Mouse (Mus musculus) left cerebral cortex, adult 18-20 months (tissue): Measurements from ENCODE around the gene Slc27a1. TPM values are rescaled to one million over a fixed set of nuclear protein-coding genes. Genes with fewer than 3 reads are reported as not detected.

Experiments
- DNase-seq, 2 experiments: peaks; one replicate each; pipeline ENCODE4 v3.0.0; 2021 to 2022; ENCODE audit warnings: low spot score in 2 of 2, mixed read lengths in 1 of 2
- total RNA-seq, 2 experiments: library from RNA; stranded (reverse); gene quantifications; 2 replicates each; pipeline ENCODE4 v1.2.3; 2021

Gene Slc27a1
- total RNA-seq, 2 experiments from 2014 or later = 86.2 to 100 TPM

GRCm38 (mm10) chr8:71554001-71554400, 14.7 kb upstream of the Slc27a1 start:
- no peak for DNase-seq

- no peak for DNase-seq
Observed at GRCm38 (mm10) chr8:71554644-71555043, 14.0 kb upstream of the Slc27a1 start.

GRCm38 (mm10) chr8:71558071-71558957, 10.4 kb upstream of the Slc27a1 start, which contains the start of gene Tmem221:
Tmem221 (minus strand) TSS chr8:71558871.
- DNase-seq = no peak

- no peak for DNase-seq
Observed at GRCm38 (mm10) chr8:71558958-71559690, 9.6 kb upstream of the Slc27a1 start.

- no peak for DNase-seq
Observed at GRCm38 (mm10) chr8:71560071-71560470, 8.6 kb upstream of the Slc27a1 start.

- no peak for DNase-seq
Observed at GRCm38 (mm10) chr8:71560765-71561164, 7.9 kb upstream of the Slc27a1 start.

- peak; percentile 51 to 61 for DNase-seq
Observed at GRCm38 (mm10) chr8:71561401-71561800, 7.3 kb upstream of the Slc27a1 start.

- peak; percentile 75 to 80 for DNase-seq
Observed at GRCm38 (mm10) chr8:71562751-71563150, 5.9 kb upstream of the Slc27a1 start.

GRCm38 (mm10) chr8:71563992-71564391, 4.7 kb upstream of the Slc27a1 start:
- DNase-seq = no peak

GRCm38 (mm10) chr8:71566501-71566900, 2.2 kb upstream of the Slc27a1 start, which contains the start of gene Nxnl1:
Nxnl1 (minus strand) TSS chr8:71566601.
- no peak for DNase-seq

GRCm38 (mm10) chr8:71567587-71567986, 1.1 kb upstream of the Slc27a1 start:
- DNase-seq = no peak

GRCm38 (mm10) chr8:71568941-71569340, 259 bp downstream of the Slc27a1 start:
- no peak for DNase-seq

- DNase-seq = peak; percentile 84 to 90
Observed at GRCm38 (mm10) chr8:71569366-71570290, 946 bp downstream of the Slc27a1 start.

- peak; percentile 94 to 96 for DNase-seq
Observed at GRCm38 (mm10) chr8:71570291-71570954, 1.7 kb downstream of the Slc27a1 start.

GRCm38 (mm10) chr8:71572077-71572476, 3.4 kb downstream of the Slc27a1 start:
- no peak for DNase-seq

GRCm38 (mm10) chr8:71572847-71573633, 4.4 kb downstream of the Slc27a1 start:
- peak; percentile 79 to 86 for DNase-seq

GRCm38 (mm10) chr8:71574426-71574825, 5.7 kb downstream of the Slc27a1 start:
- no peak for DNase-seq

- DNase-seq = no peak
Observed at GRCm38 (mm10) chr8:71575020-71575419, 6.3 kb downstream of the Slc27a1 start.

GRCm38 (mm10) chr8:71577856-71578387, 9.2 kb downstream of the Slc27a1 start:
- DNase-seq = no peak
